Mouse (Mus musculus): ENCODE measurements around the gene Nolc1.

DNA sequence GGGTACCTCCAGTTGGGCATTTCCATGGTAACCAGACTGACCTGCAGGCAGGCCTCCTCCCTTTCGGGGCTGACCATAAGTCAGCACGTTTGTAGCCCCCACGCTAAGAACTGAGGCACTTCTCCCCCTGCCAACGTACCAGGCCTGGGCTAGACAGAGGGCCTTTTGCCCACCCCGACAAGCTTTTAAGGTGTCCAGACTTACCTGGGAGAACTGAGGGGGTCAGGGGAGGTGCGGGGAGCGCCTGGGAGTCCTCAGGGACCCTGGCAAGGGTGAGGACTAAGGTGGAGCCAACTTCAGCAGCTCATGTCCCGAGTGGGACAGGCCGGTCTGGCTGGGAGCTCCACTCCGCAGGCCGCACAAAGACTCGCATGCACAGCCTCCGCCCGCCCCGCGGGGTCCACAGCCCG is 36.8 kb upstream of the Nolc1 start:
- no peak for TF ChIP-seq CTCF (IDR thresholded peaks at IDR 0.05; ENCODE audit: borderline replicate concordance, insufficient read depth, low read length)
- TF ChIP-seq POLR2A (IDR thresholded peaks at IDR 0.05; ENCODE audit: low read depth, low read length): no peak
